Mouse (Mus musculus) testis, adult 2 months (tissue): Measurements from ENCODE around the gene Olfr1134. TPM values are rescaled to one million over a fixed set of nuclear protein-coding genes. Genes with fewer than 3 reads are reported as not detected.
"Not testable (repeated sequence)": the region's sequence is repeated elsewhere in the genome, so short reads cannot be mapped to it uniquely, and the experiment has no call there.

ENCODE experiments used
- H3K27ac ChIP-seq: fragments of 200-500 bp; 2 replicates; pipeline ENCODE4 v1.5.1; 2012; ENCODE audit warnings: low read depth, low read length; ENCODE audit not compliant: control insufficient read depth, insufficient read depth
- H3K27me3 ChIP-seq: fragments of 200-500 bp; 2 replicates; pipeline ENCODE4 v1.6.1; 2012; ENCODE audit warnings: mild to moderate bottlenecking, low read length, moderate library complexity; ENCODE audit not compliant: control insufficient read depth, insufficient read depth
- H3K36me3 ChIP-seq: fragments of 200-500 bp; 2 replicates; pipeline ENCODE4 v1.6.1; 2012; ENCODE audit warnings: mild to moderate bottlenecking, low read length; ENCODE audit not compliant: control insufficient read depth, insufficient read depth
- H3K4me1 ChIP-seq: fragments of 200-500 bp; 2 replicates; pipeline ENCODE4 v1.6.1; 2012; ENCODE audit warnings: low read length; ENCODE audit not compliant: control insufficient read depth, insufficient read depth
- H3K4me3 ChIP-seq: fragments of 200-500 bp; 2 replicates; pipeline ENCODE4 v1.5.1; 2012; ENCODE audit warnings: low read depth, mild to moderate bottlenecking, low read length, moderate library complexity, mixed read lengths; ENCODE audit not compliant: control insufficient read depth
- CTCF ChIP-seq: fragments of 200-500 bp; IDR thresholded peaks from 2 replicates; pipeline ENCODE4 v1.5.1; 2012; ENCODE audit warnings: low read depth, mild to moderate bottlenecking, inconsistent platforms, low read length, moderate library complexity; ENCODE audit not compliant: control insufficient read depth, insufficient read depth, insufficient replicate concordance
- POLR2A ChIP-seq: fragments of 200-500 bp; IDR thresholded peaks from 2 replicates; pipeline ENCODE4 v1.6.1; 2012; ENCODE audit warnings: low read depth, mild to moderate bottlenecking, inconsistent platforms, low read length, moderate library complexity; ENCODE audit not compliant: control insufficient read depth
- polyA plus RNA-seq: library from polyadenylated mRNA; depleted of rRNA; stranded (reverse); fragments of >200 nt; gene quantifications from 2 replicates; pipeline ENCODE4 v1.2.3, GENCODE M21; 2012; rRNA removed

The Olfr1134 gene
- not detected in 2 replicates for polyA plus RNA-seq

- no peak for TF ChIP-seq POLR2A
- TF ChIP-seq CTCF = no peak
Observed at GRCm38 (mm10) chr2:87658360-87658759, at the start of gene Olfr1134. Gene Olfr1134 (minus strand): TSS chr2:87658460.

DNA sequence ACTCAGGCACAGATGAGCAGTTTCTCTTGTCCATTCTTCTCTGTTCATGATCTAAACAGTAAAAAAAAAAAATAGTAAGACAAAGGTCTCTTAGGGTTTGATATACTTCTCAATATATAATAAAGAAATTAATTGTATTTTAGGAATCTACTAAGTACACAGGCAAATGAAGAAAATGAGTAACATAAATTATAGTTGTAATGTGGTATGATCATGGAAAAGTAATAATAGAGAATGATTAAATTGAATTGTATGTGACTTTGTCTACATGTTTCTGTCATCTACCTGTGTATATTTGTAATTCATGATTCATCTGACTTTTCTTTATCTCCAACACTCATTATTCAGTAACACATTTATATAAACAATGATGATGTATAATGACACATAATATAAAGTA is 35.6 kb upstream of the Olfr1134 start, which contains the start of gene Olfr1136:
TSS of gene Olfr1136 (minus strand) at position 101 of the 400 bp plus-strand sequence.
- no peak within 1 kb of the TSS for H3K4me3 ChIP-seq
- H3K36me3 ChIP-seq = no peaks in the 10 kb centered on the region
- no peaks in the 10 kb centered on the region for H3K27me3 ChIP-seq
- TF ChIP-seq CTCF (no peak), POLR2A (no peak)
- no peaks in the 10 kb centered on the region for H3K4me1 ChIP-seq
- H3K27ac ChIP-seq = no peak within 1 kb of the TSS

More at GRCm38 (mm10) chr2:87658360-87658759, at the start of gene Olfr1134:
- Histone ChIP-seq H3K27ac (no peak within 1 kb of the TSS), H3K4me3 (no peak within 1 kb of the TSS), H3K4me1 (no peaks in the 10 kb centered on the region), H3K36me3 (no peaks in the 10 kb centered on the region), H3K27me3 (no peaks in the 10 kb centered on the region)

GRCm38 (mm10) chr2:87673564-87673963 is 15.3 kb upstream of the Olfr1134 start, which contains the start of gene Olfr1135:
Gene Olfr1135 (minus strand): TSS chr2:87673664.
- H3K36me3 ChIP-seq = no peaks in the 10 kb centered on the region
- H3K27me3 ChIP-seq = no peaks in the 10 kb centered on the region
- H3K4me3 ChIP-seq = no peak within 1 kb of the TSS
- H3K27ac ChIP-seq = no peak within 1 kb of the TSS
- TF ChIP-seq POLR2A (no peak), CTCF (no peak)
- H3K4me1 ChIP-seq = no peaks in the 10 kb centered on the region

GRCm38 (mm10) chr2:87647274-87647673 is 11.0 kb downstream of the Olfr1134 start, which contains the start of gene Olfr1133:
Gene Olfr1133 (minus strand): TSS chr2:87647374.
- TF ChIP-seq POLR2A (no peak), CTCF (no peak)

GRCm38 (mm10) chr2:87642441-87642840 is 15.8 kb downstream of the Olfr1134 start:
- Histone ChIP-seq H3K36me3 (no peaks in the 10 kb centered on the region), H3K4me1 (no peaks in the 10 kb centered on the region), H3K27ac (no peak overlapping the region), H3K27me3 (no peaks in the 10 kb centered on the region), H3K4me3 (no peak overlapping the region)
- TF ChIP-seq CTCF (no peak), POLR2A (no peak)

More at GRCm38 (mm10) chr2:87647274-87647673, 11.0 kb downstream of the Olfr1134 start, which contains the start of gene Olfr1133:
- Histone ChIP-seq H3K27ac (no peak within 1 kb of the TSS), H3K4me1 (no peaks in the 10 kb centered on the region), H3K27me3 (no peaks in the 10 kb centered on the region), H3K36me3 (no peaks in the 10 kb centered on the region), H3K4me3 (no peak within 1 kb of the TSS)

DNA sequence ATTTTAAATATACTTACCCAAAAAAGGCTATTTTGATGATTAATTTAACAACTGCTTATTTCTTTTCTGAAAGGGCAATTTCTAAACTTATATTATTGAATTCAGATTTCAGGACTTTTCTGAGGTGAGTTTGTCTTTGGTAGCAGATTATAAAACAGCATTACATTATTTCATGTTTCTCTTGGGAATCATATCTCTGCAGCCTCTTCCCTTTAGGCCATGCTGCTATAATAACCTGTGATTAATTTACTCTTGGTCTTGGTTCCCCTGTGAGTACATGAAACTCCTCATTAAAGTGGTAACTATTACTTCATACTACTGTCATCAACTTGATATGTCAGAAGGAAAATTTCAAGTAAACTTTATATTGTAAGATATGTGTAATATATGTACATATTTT is 20.8 kb downstream of the Olfr1134 start, which contains the start of gene Olfr1132:
TSS of gene Olfr1132 (minus strand) at position 101 of the 400 bp plus-strand sequence.
- H3K4me3 ChIP-seq = no peak within 1 kb of the TSS
- no peaks in the 10 kb centered on the region for H3K27me3 ChIP-seq
- H3K4me1 ChIP-seq = no peaks in the 10 kb centered on the region
- no peak for TF ChIP-seq CTCF
- TF ChIP-seq POLR2A = no peak
- H3K27ac ChIP-seq = no peak within 1 kb of the TSS
- H3K36me3 ChIP-seq = no peaks in the 10 kb centered on the region

DNA sequence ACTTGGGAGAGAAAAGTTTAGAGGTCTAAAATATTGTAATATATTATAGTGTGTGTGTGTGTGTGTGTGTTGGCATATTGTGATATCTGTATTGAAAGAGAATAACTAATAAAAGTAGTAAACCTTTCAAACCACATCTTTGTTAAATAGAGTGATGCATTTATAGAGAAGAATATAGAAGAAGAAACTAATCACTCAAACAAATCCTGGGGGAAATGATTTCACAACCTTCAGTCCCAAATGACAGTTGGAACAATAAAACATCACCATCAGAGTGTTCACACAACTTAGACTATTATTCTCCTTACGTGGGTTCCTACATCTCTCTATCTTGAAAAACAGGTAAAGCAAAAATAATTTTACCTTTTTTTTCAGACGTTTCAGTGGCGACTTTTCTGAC is 31.5 kb downstream of the Olfr1134 start, which contains the start of gene Olfr1131:
TSS of gene Olfr1131 (plus strand) at position 301 of the 400 bp plus-strand sequence.
- H3K27me3 ChIP-seq = no peaks in the 10 kb centered on the region
- H3K4me3 ChIP-seq = no peak within 1 kb of the TSS
- no peaks in the 10 kb centered on the region for H3K4me1 ChIP-seq
- no peak within 1 kb of the TSS for H3K27ac ChIP-seq
- no peak for TF ChIP-seq POLR2A
- no peak for TF ChIP-seq CTCF
- no peaks in the 10 kb centered on the region for H3K36me3 ChIP-seq

- H3K4me1 ChIP-seq, H3K27ac ChIP-seq, H3K36me3 ChIP-seq, H3K27me3 ChIP-seq, H3K4me3 ChIP-seq: not testable (repeated sequence)
Observed at GRCm38 (mm10) chr2:87605912-87606311, 52.3 kb downstream of the Olfr1134 start, which contains the start of gene Olfr1130. Gene Olfr1130 (plus strand): TSS chr2:87606212.
